Mouse (Mus musculus) yolk sac, embryonic 10.5 days (tissue): ENCODE measurements at regions not wholly inside any gene's neighbourhood (a gene's known extent, or its start where the extent isn't known, plus 50 kb on each side); places are given as distances from the start of the nearest gene placed in this dataset.

Experiments used
- DNase-seq: peaks from one replicate; pipeline ENCODE4 v3.0.0-alpha.2; 2017; ENCODE audit warnings: low spot score

DNA sequence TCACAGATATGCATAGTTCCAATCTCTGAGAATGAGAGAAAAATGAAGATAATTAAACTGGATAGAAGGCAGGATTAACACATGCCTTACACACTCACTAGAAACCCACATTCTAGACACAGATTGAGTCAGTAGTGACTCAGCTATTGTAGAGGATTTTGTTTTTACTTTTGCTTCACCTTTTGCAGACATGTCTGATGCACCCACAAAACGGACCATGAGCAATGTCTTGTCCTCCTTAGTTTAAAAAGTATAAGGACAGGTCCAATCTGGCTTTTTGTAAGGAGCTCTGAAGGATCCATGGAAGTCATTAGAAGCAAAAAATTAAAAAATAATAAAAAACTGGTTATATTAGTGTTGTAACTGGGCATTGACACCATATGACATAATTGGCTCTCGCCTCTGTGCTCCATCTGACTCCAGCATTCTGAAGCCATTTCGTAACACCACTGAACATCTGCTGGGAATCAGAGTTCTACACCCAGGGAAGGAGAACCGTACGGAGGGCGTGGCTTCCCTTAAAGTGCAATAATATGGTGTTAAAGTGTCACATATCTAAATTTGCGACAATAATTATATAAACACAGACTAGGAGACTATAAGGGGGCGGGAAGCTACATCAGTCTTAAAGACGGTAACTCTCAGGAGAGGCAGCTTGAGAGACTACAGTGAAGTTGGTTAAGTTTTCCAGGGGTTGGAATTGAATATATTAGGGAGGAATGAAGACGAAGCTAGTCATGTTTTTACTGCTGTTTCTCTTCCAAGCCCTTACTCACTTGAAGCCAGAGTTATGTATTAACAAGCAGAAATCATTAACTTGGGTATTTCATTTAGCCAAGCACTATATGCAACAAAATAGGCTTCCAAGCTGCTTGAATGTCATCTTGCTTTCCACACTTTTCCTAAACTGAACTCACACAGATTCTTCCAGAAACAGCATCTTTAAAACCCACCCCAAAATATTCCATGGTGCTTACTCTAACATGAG lies 558.0 kb downstream of the Ebf1 start:
- DNase-seq: no peak

DNA sequence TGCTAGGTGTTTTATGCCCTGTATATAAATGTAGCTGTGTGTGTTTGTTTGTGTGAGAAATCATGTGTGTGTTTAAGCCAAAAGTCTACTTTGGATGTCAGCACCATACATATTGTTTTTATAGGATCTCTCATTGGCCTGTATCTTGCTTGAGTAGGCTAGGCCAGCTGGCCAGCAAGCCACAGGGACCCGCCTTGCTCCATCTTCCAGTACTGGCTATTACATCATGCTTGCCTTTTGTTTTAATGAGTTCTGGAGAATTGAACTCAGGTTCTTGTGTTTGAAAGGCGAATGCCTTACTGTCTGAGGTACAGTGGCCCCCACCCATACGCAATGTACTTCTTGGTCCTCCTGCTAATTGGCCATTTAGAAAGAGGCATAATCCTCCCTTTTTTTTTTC lies 559.9 kb downstream of the Ebf1 start:
- DNase-seq: no peak

DNA sequence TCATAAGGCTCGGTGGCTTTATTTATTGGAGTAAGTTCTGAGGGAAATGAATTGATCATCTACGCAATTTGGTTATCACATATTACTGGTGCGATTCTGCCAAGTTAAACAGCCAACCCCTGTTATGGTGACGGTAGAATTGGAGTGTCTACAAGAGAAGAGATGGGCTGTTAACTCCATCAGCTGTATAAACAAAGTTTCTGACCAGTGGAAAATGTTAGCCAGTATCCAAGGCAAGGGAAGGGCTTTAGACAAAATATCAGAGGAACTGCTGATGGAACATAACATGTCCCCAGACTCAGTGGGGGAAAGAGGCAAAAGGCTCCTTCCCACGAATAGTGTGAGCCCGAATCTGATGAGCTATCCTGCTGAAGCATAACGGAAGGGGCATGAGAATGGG lies 560.9 kb downstream of the Ebf1 start:
- no peak for DNase-seq

DNA sequence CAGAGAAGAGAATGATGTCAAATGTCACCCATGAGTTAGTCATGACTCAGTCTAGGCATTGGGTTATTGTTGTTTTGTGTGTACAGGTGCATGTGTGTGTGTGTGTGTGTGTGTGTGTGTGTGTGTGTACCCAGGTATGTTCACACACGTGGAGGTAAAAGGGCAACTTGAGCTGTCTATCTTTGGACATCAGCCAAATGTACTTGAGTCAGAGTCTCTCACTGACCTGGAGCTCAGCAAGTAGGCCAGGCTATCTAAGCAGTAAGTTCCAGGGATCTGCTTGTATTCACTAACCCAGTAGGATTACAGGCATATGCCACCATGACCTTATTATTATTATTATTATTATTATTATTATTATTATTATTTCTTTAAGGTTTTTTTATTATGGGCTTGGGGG lies 561.9 kb downstream of the Ebf1 start:
- DNase-seq: no peak

DNA sequence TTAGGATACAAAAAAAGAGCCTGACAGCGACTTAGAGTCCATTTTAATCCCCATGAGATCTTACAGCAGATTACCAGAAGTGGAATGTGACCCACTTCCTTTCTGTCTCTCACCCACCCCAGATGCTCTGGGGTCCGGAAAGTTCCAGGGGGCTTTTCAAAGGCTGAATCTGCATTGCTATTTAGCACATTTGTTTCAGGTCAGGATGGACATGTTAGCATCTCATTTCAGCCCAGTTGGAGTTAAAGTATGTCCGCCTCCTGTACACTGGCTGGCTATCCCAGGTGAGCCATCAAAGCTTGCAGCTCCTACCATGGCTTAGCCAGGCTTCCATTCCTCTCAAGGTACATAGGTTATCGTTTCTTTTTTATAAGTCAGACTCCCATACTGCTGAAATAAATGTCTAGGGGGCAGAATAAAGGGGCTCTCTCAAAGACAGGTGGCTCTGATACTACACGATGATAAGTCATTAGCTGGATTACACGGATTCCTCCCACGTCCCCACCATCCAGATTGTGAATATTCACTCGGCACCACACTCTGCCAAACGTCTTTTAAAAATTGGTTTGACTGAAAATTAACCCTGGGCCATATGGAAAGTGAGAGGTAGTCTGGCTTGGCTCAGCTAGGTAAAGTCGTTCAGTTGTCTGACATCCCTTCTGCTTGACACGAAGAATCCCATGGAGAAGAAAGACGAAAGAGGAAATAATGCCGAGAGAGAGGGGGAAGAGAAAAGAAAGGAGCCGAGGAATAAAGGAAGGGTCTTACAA lies 573.7 kb downstream of the Ebf1 start:
- DNase-seq: no peak

DNA sequence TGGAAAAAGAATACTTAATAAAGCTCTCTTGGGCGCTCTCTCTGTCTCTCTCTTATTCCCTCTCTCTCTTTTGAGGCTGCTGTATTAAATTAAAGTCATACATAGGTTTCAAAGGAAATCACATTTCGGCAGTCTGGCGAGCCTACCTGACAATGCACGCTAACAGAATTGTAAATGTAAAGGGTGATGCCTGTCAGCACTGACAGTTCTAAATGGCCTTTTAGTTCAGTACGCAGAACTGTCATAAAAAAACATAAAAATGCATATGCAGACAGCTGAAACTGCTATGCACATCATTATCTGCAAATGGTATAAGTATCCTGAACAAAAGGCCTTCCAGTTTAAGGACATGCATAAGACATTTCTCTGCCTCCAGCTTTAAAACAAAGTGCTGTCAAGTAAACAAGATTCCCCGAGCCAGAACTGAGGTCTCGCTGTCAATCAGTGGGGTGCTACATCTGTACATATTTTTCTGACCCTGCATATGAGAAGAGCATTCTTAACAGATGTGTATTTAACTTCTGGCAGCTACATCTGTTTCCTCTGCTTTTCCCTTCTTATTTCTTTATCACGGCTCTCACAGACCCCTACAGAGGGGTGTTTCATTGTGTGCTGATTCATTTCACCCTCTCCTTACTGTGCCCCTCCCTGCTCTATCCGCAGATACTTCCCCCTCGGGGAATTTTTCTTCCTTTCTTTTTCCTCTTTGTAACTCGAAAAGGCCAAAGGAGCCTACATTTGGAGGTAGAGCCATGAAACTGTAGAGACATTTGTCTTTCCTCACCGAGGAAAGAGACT lies 574.5 kb downstream of the Ebf1 start:
- DNase-seq: no peak

DNA sequence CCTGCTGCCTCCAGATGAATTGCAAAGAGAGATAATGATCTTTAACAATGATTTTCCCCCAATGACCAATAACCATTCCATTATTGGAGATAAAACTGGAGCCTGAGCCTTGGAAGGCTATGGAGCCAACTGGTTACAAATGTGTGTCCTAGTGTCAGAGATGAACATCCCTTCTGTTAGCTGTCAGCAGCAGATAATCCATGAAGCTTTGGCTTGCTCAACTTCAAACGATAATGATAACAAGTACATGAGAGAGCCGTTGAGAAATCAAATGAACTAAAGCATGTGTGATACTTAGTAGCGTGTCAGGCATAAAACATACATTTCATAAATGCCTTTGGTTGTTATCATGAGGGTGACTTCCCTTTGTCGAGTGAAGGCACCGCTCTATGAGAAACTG lies 576.2 kb downstream of the Ebf1 start:
- no peak for DNase-seq

DNA sequence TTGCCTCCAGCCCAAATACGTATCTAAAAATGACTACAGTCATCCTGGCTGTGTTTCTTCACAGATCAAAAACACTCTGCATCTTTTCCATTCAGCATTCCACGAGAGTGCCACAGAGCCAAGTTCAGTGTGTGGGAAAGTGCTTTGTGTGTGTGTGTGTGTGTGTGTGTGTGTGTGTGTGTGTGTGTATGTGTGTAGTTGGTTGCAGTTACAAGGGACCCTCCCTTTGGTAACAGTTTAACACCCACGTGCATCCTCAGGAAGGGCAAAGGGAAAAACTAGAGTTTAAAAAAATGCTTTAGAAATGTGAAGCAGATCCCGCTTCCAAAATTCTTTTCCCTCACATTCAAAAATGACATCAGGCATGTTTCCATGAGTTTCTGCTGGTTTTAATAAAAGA lies 582.4 kb downstream of the Ebf1 start:
- no peak for DNase-seq

DNA sequence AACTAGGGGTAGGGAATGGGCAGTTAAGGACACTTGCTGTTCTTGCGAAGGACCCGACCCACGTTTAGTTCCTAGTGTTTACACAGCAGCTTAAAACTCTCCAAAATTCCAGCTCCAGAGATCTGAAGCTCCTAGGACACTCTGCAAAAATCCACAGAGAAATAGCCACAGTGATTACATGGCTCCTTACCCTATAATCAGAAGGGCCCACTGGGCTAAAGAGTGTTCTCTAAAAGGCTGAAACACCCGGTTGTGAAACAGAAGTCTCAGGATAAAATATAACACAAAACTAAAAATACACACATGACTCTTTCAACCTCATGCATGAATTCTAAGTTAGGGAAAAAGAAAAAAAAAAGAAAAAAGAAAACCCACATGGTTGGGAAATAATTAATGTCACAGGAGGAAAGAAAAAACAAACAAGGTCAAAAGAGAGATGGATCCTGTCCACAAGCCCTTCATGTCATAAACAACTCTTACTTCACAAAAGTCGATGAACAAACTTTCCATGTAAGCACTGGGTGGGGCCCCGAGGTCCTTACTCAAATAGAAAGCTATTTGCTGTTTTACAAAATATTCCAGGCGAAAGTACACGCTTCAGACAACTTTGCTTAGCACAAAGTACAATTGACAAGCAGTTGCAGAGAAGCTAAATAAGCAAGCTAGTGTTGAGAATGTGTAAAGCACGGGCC lies 583.7 kb downstream of the Ebf1 start:
- DNase-seq: no peak

DNA sequence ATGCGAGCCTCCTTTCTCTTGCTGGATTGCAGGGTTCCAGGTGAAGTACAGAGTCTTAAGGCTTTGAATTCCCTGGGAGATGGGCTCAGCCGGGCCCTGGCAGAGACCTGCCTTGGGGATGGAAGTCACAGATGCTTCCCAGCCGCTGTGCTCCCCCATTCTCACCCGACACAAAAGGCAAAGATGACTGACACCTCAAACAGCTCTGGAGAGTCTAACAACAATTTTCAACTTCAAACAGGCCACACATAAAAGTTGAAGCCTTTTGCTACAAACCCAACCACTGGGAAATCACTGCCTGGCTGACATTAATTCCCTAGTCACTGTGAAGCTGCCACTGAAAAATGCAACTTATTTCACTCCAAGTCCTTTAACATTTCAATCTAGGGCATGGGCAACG lies 586.3 kb downstream of the Ebf1 start:
- DNase-seq: no peak

DNA sequence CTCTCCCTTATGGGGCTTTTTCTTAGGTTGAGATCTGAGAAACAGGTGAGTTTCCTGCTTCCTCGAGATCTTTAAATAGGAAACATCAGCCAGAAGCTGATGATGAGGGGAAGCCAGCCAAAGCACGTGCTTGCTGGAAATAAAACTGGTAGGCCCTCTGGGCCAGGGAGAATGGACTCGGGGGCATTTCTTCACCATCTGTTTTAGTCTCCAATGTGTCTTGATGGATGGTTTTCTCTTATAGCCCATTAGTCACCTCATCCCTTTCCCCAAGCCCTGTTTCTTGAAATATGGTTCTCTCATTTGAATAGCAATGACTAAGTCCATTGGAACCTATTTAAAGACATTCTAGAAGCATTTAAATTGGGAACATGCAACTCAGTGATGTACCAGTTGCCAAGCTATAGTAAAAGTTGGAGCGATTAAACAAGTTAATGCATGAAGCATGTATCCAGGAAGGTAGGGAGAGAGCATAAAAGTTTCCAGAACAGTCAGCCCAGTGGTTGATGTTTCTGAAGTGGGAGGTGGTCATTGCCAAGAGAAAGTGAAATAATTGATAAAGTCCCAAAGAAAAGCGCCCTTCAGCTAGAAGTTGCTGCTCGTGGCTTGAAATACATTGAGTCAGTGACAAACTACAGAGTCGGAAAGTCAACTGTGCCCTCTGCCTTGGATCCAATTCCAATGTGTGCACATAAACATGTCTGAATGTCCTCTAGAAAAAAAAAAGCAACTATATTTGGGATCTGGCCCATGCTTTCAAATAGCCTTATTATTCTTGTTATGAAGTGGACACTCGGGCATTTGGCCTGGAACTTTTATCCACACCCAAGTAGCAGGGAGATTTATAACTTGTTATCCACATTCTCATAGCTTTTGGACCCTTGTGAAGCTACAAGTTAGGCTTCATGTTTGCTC lies 589.8 kb downstream of the Ebf1 start:
- DNase-seq: no peak

DNA sequence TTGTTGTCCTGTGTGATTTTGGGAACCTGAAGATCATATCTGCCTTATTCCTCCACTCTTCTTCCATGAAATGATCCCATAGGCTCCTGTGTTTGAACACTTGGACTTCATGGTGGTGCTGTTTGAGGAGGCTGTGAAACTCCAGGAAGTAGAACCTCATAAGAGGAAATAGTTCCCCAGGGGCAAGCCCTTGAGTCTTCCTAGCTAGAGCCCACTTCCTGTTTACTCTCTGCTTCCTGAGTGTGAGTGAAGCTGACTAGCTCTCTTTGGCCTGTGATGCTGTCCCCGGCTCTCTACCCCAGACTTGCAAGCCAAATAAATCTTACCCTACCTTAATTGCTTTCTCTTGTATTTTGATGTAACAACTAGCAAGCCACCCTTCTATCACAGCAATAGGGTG lies 597.0 kb downstream of the Ebf1 start:
- DNase-seq: no peak

DNA sequence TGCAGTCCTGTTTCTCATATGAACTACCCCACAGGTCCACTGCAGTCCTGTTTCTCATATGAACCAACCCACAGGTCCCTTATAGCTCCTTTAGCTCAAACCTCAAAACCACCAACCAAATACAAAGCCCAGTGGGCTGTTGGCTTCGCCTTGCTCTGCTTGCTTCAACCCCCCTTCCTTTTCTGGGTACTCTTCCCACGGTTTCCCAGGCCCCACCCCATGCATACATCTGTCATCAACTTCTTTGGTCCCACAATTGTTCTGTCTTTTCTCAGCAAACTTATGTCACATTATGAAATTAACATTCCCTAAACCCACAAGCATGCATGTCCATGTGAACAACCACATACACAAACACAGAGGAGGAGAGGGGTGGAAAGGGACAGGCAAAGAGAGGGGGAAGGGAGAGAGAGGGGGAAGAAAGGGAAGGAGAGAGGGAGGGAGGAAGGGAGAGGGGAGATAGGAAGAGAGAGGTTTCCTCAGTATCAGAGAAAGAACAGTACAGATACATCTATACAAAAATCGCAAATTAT lies 599.9 kb downstream of the Ebf1 start:
- no peak for DNase-seq

DNA sequence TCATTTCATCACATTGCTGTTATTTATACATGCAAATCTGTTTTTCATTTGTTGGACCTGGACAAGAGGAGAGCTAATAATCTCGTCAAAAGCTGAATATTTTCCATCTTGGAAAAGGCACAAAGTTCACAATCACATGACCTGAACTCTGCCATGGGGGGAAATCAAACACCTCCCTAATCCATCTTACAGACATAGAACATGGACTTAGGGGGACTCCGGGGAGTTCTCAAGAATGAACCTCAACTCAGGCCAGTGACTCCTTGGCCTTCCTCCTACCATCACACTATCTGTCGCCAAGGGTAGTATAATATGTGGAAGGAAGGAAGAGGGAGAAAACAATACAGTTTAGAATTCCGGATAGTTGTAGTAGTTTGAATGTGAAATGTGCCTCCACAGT lies 602.1 kb downstream of the Ebf1 start:
- DNase-seq: no peak

DNA sequence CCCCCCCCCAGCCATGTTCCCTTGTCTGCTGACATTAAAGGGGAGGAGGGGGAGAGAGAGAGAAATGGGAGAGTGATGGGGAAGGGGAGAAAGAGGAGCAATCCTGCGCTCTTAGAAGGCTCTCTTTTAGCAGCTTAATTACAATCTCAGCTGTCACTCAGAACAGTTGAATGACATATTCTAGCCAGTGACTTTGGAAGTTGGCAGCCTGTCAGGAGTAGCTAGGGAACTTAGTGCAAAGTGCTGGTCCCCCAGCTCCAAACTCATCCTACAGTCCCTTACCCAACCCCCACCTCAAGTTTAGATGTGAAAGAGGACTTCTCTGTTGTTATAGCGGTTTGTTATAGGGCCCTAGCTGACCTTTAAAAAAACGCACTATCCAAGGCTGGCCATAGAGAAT lies 604.9 kb downstream of the Ebf1 start:
- DNase-seq: no peak

DNA sequence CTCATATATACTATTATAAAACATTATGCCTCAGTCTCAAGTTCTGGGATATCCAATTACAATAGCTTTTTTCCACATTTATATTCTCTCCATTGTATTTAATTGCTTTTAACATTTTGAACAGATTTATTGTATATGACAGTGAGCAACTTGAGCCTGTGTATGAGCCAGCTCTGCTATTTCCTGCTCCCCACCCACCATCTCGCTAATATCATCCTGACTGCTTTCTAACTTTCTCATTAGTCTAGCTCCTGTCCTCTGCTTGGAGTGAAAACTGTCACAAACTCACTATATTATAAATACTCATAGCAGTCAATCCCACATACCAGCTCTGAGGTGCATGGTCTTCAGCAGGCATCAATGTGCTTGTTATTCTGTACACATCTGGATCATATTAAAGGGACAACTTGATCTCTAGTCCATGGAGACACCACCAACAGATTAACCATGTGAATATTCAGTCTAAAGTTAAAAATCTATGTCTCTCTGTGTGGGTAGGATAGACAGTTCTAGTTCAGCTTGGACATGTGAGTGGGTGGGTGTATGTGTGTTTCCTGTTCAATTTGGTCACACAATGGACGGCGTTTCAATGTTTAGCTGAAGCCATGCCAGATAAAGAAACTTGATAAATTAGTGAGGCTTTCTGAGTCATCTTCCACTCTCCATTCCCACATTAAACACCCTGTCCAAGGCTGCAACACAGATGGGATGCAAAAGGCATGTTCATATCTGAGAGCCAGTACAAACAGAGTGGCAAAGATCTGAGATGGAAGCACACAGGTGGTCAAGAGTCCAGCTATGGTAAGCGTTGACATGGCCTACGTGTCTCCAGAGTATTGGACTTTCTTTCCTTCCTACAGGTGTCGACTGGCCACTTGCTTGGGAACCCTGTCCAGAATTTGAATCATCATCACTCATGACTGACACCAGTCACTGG lies 616.1 kb upstream of the Clint1 start:
- DNase-seq: no peak

DNA sequence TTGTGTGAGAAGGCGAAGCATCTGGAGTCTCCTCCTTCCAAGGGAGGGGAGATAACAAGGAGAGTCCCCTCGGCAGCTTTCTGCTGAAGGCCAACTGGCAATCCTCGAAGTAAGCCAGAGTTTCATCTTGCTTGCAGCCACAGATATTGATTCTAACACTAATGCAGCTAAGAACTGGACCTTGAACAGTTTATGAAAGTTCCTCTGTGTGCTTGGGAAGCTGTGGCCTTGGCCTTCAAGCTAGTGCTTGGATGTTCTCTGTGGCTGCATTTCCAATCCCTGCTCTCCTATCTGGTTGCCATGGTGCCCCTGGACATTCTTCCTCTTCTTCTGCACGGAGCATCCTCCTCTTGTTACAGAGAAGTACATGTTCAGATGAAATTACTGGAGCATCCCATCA lies 614.8 kb upstream of the Clint1 start:
- DNase-seq: no peak

DNA sequence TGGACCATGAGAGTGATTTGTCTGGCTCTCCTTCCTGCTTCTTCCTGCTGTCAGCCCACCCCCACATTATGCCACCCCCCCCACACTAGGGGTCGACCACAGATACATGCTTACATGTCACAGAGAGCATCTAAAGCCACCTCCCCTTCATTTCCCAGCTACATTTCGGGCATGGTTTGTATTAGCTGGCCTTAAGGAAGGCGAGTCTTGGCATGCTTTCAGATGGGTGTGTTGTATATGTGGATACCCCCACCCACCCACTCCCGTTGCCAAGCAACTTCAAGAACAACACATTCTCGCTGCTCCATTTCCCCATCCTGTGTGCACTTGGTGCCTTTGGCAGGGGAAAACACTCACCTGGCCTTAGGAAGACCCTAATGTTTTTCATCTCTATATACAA lies 612.8 kb upstream of the Clint1 start:
- DNase-seq: no peak

DNA sequence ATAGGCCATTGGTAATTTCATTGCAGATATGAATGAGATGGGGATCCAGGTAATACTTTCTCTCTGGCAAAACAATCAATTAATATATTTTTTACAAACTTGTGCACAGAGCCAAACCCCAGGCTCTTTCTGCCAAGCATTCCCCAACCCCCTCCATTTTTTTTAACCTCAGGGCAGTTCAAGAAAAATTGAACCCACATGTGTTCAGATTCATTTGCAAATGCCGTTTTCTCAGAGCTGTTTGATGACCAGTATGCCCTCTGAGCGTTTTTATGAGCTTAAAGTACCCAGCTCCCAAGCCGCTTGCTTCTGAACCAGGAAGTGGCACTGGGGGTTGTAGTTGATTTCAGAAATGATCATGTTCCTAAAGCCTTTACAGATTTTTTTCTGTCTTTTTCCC lies 611.4 kb upstream of the Clint1 start:
- no peak for DNase-seq
